Mouse (Mus musculus) R1 (cell line): ENCODE measurements at regions not wholly inside any gene's neighbourhood (a gene's known extent, or its start where the extent isn't known, plus 50 kb on each side); places are given as distances from the start of the nearest gene placed in this dataset.

ENCODE experiments used
- DNase-seq: peaks from one replicate; pipeline ENCODE4 v3.0.0-alpha.2; 2018; ENCODE audit warnings: low read depth, low spot score

DNA sequence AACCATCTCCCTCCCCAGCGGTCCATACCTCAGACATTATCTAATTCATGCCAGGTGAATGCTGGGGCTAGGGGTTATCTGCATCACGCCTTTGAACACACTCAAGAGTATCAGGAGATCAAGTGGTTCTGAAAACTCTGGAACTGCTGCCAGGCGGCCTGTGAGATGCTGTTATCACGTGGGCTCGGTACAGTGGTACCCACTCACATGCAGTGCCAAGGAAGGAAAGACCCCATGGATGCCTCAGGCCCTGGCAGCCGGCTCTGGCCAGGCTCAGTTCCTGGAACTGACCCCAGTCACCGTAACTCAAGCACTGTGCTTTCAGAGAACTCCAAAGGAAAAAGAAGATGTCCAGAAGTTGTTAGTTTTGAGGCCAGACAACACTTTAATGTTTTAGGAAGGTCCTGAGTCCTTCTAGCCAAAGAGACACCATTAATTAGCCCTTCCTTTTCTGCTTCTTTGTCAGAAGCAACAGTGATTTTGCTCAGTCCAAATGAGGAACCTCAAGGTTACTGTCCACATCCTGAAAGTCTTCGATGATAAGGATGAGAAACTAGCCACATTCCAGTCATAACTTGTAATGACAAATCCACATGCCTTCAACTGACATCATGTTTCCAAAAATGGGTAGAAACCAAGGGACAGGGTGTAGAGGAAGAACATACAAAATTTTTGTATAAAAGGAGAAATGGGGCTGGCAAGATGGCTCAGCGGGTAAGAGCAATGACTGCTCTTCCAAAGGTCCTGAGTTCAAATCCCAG is 126.1 kb downstream of the Zbtb18 start:
- DNase-seq = no peak

DNA sequence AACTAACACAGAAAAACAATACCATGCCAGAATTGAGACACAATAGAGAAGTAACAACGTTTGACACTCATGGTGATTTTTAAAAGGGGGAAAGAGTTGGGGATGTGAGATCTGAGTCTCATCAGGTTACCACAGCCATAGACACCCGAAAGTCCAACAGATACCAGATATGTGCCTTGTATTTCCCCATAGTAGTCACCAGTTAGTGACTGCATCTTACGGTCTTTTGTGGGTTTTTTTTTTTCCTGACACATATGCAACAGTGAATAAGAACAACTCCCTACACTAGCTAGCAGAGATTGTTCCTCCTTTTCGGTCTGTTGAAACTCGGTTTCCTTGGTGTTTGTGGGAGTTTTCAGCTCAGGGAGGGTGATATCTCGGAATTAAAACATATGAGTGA is 127.4 kb downstream of the Zbtb18 start:
- no peak for DNase-seq

DNA sequence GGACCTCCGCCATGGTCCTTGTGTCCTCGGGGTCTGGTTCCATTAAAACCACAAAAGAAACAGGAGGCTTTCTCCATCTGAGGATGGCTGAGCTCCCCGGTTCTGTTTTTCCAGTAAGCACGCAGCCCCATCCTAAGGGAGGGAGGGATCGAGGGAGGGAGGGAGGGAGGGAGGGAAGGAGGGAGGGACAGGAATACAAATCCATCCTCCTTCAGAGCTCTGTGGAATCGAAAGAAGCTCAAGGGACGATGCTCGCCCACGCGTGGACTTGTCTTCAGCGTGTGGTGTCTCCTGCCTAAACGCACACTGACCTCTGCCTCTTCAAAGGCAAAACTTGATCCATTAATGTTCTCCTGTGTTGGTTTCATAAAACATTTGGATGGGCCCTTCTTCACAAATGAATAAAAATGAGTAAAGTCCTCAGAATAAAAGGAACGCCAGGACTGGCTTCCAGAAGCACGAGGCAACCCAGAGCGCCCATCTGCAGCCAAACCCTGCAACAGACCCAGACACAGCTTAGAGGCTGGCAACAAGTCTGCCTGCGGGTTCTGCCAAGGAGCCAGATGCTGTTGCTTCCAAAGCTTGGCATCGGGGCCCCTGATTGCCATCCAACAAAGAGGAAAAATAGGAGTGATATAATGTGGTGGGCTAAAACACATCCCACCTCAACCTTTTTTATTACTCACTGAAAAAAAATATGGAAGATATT is 131.0 kb downstream of the Zbtb18 start:
- DNase-seq = no peak

- no peak for DNase-seq
Observed at GRCm38 (mm10) chr1:177573781-177574180, 131.6 kb downstream of the Zbtb18 start.

- no peak for DNase-seq
Observed at GRCm38 (mm10) chr1:177574312-177574711, 132.2 kb downstream of the Zbtb18 start.

DNA sequence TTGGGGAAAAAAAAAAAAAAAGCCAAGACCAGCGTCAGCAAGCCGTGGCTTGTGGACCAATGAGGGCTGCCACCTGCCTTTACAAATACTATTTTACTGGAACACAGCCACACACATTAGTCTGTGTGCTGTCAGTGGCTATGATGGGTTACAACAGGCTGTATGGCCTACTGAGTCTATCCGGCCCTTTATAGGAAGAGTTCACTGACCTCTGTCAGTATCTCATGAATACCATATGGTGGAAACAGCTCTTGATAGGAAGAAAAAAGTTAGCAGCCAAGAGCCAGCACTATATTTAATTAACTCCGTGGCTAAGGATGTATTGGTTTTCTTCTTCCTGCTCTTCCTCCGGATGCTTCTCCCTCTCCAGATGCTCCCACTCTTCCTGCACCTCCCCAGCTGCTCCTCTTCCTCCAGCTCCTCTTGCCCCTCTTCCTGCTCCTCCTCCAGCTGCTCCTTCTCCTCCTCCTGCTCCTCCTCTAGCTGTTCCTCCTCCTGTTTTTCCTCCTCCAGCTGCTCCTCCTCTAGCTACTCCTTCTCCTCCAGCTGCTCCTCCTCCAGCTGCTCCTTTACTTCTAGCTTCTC is 142.2 kb downstream of the Zbtb18 start:
- no peak for DNase-seq

DNA sequence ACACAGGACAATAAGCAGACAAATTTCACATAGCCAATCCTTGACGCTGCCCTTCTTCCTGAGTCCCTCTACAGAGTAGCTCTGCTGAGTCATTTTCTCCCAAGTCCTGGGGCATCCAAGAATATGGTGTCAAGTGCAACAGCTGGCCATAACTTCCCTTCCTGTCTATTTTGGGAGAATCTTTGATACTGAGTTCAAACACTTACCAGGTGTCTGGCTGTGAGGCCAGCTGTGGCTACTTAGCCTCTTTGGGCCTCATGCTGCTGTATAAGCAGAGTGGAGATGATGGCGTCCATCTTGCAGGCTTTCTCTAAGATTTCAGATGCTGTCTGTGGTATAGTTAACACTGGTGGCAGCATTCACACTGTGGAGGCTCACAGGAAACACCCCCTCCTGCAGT is 143.2 kb downstream of the Zbtb18 start:
- DNase-seq = no peak

DNA sequence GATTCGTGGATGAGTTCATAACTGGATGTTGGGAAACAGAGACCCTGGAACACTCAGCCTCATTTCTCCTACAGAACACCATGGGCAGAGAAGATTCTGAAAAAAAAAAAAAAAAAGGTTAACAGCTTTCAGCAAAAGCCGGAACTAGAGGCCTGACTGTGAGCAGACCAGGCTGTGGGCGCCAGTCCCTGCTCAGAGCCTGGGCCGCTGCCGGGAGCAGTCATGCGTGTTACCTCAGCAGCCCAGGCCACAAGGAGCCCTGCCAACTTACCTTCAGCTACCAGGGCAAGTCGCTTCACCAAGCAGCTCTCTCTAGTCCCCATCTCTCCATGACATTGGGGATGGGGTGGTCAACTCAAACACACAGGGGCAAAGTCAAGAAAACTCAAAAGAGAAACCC is 140.6 kb upstream of the 1700016C15Rik start:
- DNase-seq = no peak

DNA sequence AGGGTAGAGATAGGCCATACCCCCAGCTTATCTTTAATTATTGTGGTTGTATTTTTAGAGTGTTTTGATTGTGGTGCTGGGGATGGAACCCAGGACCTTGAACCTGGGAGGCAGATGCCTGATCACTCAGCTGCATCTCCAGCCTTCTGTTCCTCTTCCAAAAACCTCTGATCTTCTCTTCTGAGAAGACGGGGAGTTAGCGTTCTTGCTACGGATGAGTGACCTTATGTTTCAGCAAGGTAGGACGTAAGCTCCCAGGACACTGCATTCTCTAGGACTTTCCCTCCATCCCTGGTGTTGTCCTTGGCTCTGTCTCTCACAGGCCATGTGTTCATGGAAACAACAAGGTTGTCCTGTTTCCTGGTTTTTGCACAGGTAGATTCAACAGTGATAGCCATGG is 140.0 kb upstream of the 1700016C15Rik start:
- no peak for DNase-seq

DNA sequence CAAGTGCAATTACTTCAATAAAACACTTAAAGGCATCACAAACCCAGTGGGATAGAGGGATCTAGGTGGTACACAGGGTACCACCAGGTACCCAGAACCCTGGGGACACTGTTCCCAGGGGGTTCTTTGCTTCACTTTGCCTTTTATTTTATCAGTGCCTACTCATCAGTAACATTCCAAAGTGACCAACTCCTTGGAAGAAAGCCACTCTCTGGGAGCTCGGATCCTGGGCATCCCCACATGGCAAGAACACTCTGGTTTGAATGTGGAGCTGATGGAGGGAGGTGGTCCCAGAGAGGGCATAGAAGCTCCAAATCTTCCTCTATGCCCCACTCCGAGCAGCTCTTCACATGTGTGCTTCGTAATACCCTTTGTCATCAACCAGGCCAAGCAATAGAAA is 137.9 kb upstream of the 1700016C15Rik start:
- no peak for DNase-seq

DNA sequence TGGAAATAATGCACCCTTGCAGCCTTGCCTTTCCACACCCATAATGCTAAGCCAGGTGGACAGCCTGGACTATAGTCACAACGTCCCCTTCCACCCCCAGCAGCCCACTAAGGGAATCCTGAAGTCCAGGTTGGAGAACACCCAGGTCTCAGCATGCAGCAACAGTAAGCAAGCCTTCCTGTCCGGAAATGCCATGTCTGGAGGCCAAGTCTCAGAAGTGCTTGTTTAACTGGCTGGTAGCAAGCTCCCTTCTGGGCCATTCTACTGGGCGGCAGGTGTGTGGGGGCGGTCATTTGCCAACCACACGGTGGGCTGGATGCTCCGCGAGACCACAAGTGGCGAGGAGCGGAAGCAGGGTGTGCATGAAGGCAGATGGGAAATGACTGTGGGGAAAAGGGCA is 137.3 kb upstream of the 1700016C15Rik start:
- no peak for DNase-seq

- no peak for DNase-seq
Observed at GRCm38 (mm10) chr1:177594341-177594740, 135.3 kb upstream of the 1700016C15Rik start.

DNA sequence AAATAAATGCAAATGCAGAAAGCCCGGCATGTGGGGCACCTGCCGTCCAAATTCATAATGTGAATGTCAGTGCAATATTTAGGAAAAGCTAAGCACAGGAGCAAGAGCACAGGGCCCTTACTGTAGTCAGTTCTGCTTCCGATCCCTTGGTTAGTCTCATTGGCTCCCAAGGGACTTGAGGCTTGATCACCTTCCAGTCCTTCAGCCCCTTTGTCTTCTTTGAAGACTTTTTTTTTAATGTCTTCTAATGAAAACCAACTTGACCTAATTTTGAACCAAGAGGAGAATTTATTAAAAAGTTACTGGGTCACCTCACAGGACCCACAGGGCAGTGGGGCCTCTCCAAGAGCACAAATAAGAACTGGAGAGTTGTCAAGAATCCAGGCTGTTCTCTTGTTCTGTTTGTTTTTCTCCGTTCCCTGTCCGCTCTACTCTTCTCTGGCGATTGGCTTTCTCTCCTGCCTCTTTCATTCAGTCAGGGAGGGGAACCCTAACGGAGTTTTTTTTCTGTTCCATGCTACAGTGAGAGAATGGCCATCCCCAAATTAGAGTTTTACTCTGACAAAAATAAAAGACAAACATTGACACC is 134.2 kb upstream of the 1700016C15Rik start:
- no peak for DNase-seq

GRCm38 (mm10) chr1:177597036-177597435 is 132.6 kb upstream of the 1700016C15Rik start:
- no peak for DNase-seq

DNA sequence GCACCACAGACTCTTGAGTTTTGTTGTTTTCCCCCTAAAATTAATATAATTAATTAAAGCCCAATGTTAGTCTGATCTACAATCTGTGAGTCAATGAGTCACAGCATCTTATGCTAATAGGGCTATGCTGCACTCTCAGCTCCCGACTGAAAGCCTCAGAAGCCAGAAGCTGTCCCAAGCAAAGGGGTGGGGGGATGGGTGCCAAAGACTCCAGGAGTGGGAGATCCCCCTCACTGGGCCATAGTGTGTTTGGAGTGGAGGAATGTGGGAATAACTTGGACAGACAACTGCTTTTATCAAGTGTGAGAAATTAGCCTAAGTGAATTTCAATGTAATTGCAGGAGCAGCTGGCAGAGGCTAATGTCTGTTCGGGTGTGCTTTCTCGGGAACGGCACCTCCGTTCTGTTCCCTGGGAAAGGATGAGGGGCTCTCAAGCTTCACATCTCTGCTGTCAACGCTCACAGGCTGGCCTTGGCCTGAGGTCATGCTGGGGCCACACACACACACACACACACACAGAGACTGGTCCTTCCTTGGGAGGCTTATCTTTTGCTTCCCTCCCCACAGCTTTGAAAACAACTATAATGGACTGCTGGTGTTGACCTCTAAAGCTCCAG is 124.2 kb upstream of the 1700016C15Rik start:
- no peak for DNase-seq

- no peak for DNase-seq
Observed at GRCm38 (mm10) chr1:177607565-177607964, 122.0 kb upstream of the 1700016C15Rik start.

DNA sequence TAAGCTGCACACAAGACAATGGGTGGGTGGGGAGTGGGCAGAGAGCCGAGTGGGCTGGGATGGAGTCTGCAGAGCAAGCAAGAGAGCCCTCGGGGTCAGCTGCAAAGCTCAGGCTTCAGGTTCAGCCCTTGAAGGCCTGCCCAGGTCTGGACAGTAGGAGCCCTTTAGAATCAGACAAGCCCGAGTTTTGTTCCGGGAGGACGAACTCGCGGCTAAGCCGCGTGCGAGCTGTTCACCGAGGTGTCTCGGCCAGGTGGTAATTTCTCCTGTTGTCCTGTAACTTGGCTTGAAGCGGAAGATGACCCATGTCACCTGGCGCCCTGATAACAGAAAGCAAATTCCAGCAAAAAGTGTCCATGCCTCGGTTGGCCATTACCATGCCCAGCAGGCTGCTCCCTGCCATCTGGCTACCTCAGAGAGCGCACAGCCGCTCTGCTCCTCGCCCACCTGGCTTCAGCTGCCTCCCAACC is 121.0 kb upstream of the 1700016C15Rik start:
- no peak for DNase-seq

GRCm38 (mm10) chr1:177609226-177609625 is 120.4 kb upstream of the 1700016C15Rik start:
- DNase-seq = no peak

DNA sequence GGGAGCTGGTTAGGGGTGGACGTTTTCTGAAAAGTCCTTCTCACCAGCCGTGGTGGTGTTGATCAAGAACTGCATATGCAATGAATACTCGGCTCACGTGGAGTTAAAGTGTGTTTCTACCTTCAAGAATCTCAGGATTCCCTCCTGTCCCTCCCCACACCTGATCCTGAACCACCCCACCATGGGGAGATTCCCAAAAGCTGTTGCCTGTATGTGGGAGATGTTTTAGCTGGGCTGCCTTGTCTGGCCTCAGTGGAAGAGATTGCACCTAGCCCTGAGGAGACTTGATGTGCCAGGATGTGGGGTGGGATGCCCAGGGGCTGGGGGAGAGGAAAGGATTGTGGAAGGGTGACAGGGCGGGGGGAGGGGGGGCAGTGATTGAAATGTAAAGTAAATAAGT is 119.9 kb upstream of the 1700016C15Rik start:
- DNase-seq = no peak

DNA sequence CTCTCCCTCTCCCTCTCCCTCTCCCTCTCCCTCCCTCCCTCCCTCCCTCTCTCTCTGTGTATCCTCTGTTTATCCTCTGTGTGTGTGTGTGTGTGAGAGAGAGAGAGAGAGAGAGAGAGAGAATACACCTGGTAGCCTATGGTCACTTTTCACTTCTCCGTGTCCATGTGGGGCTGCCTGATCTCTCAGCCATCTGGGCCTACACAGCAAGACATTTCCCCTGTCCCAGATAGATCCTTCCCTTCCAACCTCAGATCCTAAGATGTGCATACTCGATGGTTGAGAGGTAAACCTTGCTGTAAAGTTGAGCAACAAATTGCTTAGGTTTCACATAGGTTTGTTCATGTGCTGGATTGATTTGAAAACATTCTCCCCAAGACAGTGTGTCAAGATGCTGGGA is 119.5 kb upstream of the 1700016C15Rik start:
- no peak for DNase-seq

- DNase-seq = no peak
Observed at GRCm38 (mm10) chr1:177612546-177612945, 117.1 kb upstream of the 1700016C15Rik start.

DNA sequence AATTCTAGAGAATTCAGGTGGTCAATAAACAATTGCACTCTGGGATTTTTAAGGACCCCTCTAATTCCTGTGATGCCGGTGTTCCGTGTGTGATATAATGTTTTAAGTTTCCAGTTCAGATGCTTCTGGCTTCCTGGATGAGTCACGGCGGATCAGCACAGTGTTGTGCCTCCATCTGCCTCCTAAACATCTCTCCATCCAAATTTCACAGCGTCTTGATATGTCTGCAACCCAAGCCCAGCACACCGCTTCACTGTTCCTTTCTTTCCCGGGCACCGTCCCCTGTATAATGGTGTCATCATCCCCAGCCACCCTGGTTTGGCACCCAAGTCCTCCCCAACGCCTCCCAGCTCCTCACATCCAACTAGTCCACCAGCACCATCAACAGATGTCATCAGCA is 114.0 kb upstream of the 1700016C15Rik start:
- no peak for DNase-seq
